Mouse (Mus musculus) frontal cortex, postnatal 10 days (tissue): Measurements from ENCODE around the gene Prss32.

Source experiments
- DNase-seq, 2 experiments: peaks; one replicate each; pipeline ENCODE4 v3.0.0; 2022; ENCODE audit warnings: low spot score in 2 of 2, mixed read lengths in 1 of 2

The Prss32 gene

GRCm38 (mm10) chr17:23843812-23844273, at the start of gene Prss32, which contains the start of gene Prss41:
Prss32 (plus strand) TSS chr17:23843855.
Prss41 (minus strand) TSS chr17:23844172.
- no peak for DNase-seq

- no peak for DNase-seq
Observed at GRCm38 (mm10) chr17:23795323-23795722, 48.3 kb upstream of the Prss32 start.

GRCm38 (mm10) chr17:23797316-23797715, 46.3 kb upstream of the Prss32 start:
- no peak for DNase-seq

GRCm38 (mm10) chr17:23801627-23802026, 42.0 kb upstream of the Prss32 start:
- no peak for DNase-seq

- DNase-seq = peak; percentile 98 to 99
Observed at GRCm38 (mm10) chr17:23802746-23803365, 40.8 kb upstream of the Prss32 start.

GRCm38 (mm10) chr17:23803366-23804041, 40.2 kb upstream of the Prss32 start:
- DNase-seq = peak; percentile 66 to 71

- no peak for DNase-seq
Observed at GRCm38 (mm10) chr17:23804426-23805085, 39.1 kb upstream of the Prss32 start.

- DNase-seq = no peak
Observed at GRCm38 (mm10) chr17:23806867-23807266, 36.8 kb upstream of the Prss32 start.

GRCm38 (mm10) chr17:23807918-23808317, 35.7 kb upstream of the Prss32 start:
- no peak for DNase-seq

- DNase-seq = no peak
Observed at GRCm38 (mm10) chr17:23815641-23816040, 28.0 kb upstream of the Prss32 start.

- DNase-seq = no peak
Observed at GRCm38 (mm10) chr17:23818579-23818978, 25.1 kb upstream of the Prss32 start.

GRCm38 (mm10) chr17:23819235-23819634, 24.4 kb upstream of the Prss32 start:
- DNase-seq = no peak

GRCm38 (mm10) chr17:23820731-23821130, 22.9 kb upstream of the Prss32 start:
- no peak for DNase-seq

GRCm38 (mm10) chr17:23822094-23822493, 21.6 kb upstream of the Prss32 start:
- DNase-seq = no peak

- no peak for DNase-seq
Observed at GRCm38 (mm10) chr17:23823018-23823417, 20.6 kb upstream of the Prss32 start.

- DNase-seq = no peak
Observed at GRCm38 (mm10) chr17:23823614-23824013, 20.0 kb upstream of the Prss32 start.

GRCm38 (mm10) chr17:23825591-23825990, 18.1 kb upstream of the Prss32 start:
- no peak for DNase-seq

GRCm38 (mm10) chr17:23828271-23829001, 15.2 kb upstream of the Prss32 start:
- peak; percentile 57 to 70 for DNase-seq

- peak; percentile 75 to 84 for DNase-seq
Observed at GRCm38 (mm10) chr17:23829064-23829619, 14.5 kb upstream of the Prss32 start, which contains the start of gene Elob. Elob (minus strand) TSS chr17:23829136.

GRCm38 (mm10) chr17:23831201-23831600, 12.5 kb upstream of the Prss32 start:
- no peak for DNase-seq

- DNase-seq = no peak
Observed at GRCm38 (mm10) chr17:23836006-23836575, 7.6 kb upstream of the Prss32 start, which contains the start of gene Prss33. Prss33 (minus strand) TSS chr17:23836056.
